Mouse (Mus musculus) adipocyte (in vitro differentiated cells): Measurements from ENCODE around the gene Map2k1.
"Not testable (repeated sequence)": the region's sequence is repeated elsewhere in the genome, so short reads cannot be mapped to it uniquely, and the experiment has no call there.

Source experiments
- DNase-seq: peaks from one replicate; pipeline ENCODE4 v3.0.0-alpha.2; 2016; ENCODE audit warnings: low spot score

The Map2k1 gene

GRCm38 (mm10) chr9:64253021-64253904, at the start of gene Map2k1:
Map2k1 (minus strand) TSS chr9:64253631.
- DNase-seq: peak; percentile 99

- DNase-seq: not testable (repeated sequence)
These were observed 49.7 kb upstream of the Map2k1 start for GRCm38 (mm10) chr9:64303086-64303485.

GRCm38 (mm10) chr9:64282404-64282987, 29.1 kb upstream of the Map2k1 start:
- DNase-seq: no peak

GRCm38 (mm10) chr9:64281781-64282178, 28.3 kb upstream of the Map2k1 start:
- DNase-seq: no peak

GRCm38 (mm10) chr9:64281105-64281780, 27.8 kb upstream of the Map2k1 start, which contains the start of gene Tipin:
Tipin (plus strand) TSS chr9:64281581.
- DNase-seq: peak; percentile 92

- no peak for DNase-seq
These were observed 25.4 kb upstream of the Map2k1 start for GRCm38 (mm10) chr9:64278665-64279310.

GRCm38 (mm10) chr9:64277706-64278105, 24.3 kb upstream of the Map2k1 start:
- DNase-seq: peak; percentile 56

GRCm38 (mm10) chr9:64274919-64275318, 21.5 kb upstream of the Map2k1 start:
- DNase-seq: no peak

- DNase-seq: no peak
These were observed 20.9 kb upstream of the Map2k1 start for GRCm38 (mm10) chr9:64274291-64274690.

- DNase-seq: no peak
These were observed 20.3 kb upstream of the Map2k1 start for GRCm38 (mm10) chr9:64273757-64274156.

GRCm38 (mm10) chr9:64272611-64273010, 19.2 kb upstream of the Map2k1 start:
- DNase-seq: no peak

GRCm38 (mm10) chr9:64271249-64271648, 17.8 kb upstream of the Map2k1 start:
- DNase-seq: no peak

GRCm38 (mm10) chr9:64268836-64269235, 15.4 kb upstream of the Map2k1 start:
- DNase-seq: not testable (repeated sequence)

- DNase-seq: no peak
These were observed 14.8 kb upstream of the Map2k1 start for GRCm38 (mm10) chr9:64268196-64268595.

GRCm38 (mm10) chr9:64267231-64267630, 13.8 kb upstream of the Map2k1 start:
- DNase-seq: no peak

- DNase-seq: no peak
These were observed 11.4 kb upstream of the Map2k1 start for GRCm38 (mm10) chr9:64264813-64265212.

GRCm38 (mm10) chr9:64261023-64261422, 7.6 kb upstream of the Map2k1 start:
- DNase-seq: no peak

- DNase-seq: no peak
These were observed 6.5 kb upstream of the Map2k1 start for GRCm38 (mm10) chr9:64259906-64260305.

- no peak for DNase-seq
These were observed 2.8 kb upstream of the Map2k1 start for GRCm38 (mm10) chr9:64256204-64256603.

GRCm38 (mm10) chr9:64255422-64255821, 2.0 kb upstream of the Map2k1 start:
- DNase-seq: no peak

GRCm38 (mm10) chr9:64252591-64253020, 825 bp downstream of the Map2k1 start:
- DNase-seq: peak; percentile 42

- no peak for DNase-seq
These were observed 3.2 kb downstream of the Map2k1 start for GRCm38 (mm10) chr9:64250111-64250730.
